Mouse (Mus musculus): Measurements from ENCODE around the gene Gm10053. TPM values are rescaled to one million over a fixed set of nuclear protein-coding genes. Genes with fewer than 3 reads are reported as not detected.
A peak's percentile ranks its signal among the peaks of the same experiment; 100 is the strongest.
"Not testable (repeated sequence)": the region's sequence is repeated elsewhere in the genome, so short reads cannot be mapped to it uniquely, and the experiment has no call there.

Gene Gm10053
- polyA plus RNA-seq (2015; fragmentation: Nextera tagmentation; extraction: Ambion mirVana): 292 and 322 TPM in 2 replicates

GRCm38 (mm10) chr19:24875129-24875870 is at the start of gene Gm10053:
Gene Gm10053 (plus strand): TSS chr19:24875686.
- not testable (repeated sequence) for H3K4me3 ChIP-seq (ENCODE audit: low read length); H3K9me3 ChIP-seq (ENCODE audit: control insufficient read depth, low read length); H3K36me3 ChIP-seq (ENCODE audit: control insufficient read depth, insufficient read depth, low read length); H3K4me1 ChIP-seq (ENCODE audit: control insufficient read depth, insufficient read depth, low read depth, low read length); H3K27ac ChIP-seq (ENCODE audit: low read depth, low read length); H3K27me3 ChIP-seq (replicated peaks; ENCODE audit: control insufficient read depth, insufficient read depth, low read length); ATAC-seq; H3K9ac ChIP-seq (ENCODE audit: low read depth, low read length); H3K4me2 ChIP-seq (ENCODE audit: low read length)
- WGBS: 88% methylated on average over 23 of the region's 26 CpGs

GRCm38 (mm10) chr19:24842080-24842479 is 33.4 kb upstream of the Gm10053 start:
- H3K9ac ChIP-seq (ENCODE audit: low read depth, low read length): no peak overlapping the region
- no peak for ATAC-seq
- H3K4me3 ChIP-seq (ENCODE audit: low read length): no peak overlapping the region
- H3K36me3 ChIP-seq (ENCODE audit: control insufficient read depth, insufficient read depth, low read length): no peaks in the 10 kb centered on the region
- 85% methylated on average over 3 of the region's 3 CpGs for WGBS
- H3K4me1 ChIP-seq (ENCODE audit: control insufficient read depth, insufficient read depth, low read depth, low read length): peaks cover 7% of the 10 kb centered on the region
- H3K27me3 ChIP-seq (replicated peaks; ENCODE audit: control insufficient read depth, insufficient read depth, low read length): no peaks in the 10 kb centered on the region
- no peaks in the 10 kb centered on the region for H3K9me3 ChIP-seq (ENCODE audit: control insufficient read depth, low read length)
- H3K27ac ChIP-seq (ENCODE audit: low read depth, low read length): no peak overlapping the region
- no peak overlapping the region for H3K4me2 ChIP-seq (ENCODE audit: low read length)

GRCm38 (mm10) chr19:24845007-24845546 is 30.4 kb upstream of the Gm10053 start:
- 30% methylated on average over 7 of the region's 7 CpGs for WGBS

GRCm38 (mm10) chr19:24848345-24848744 is 27.1 kb upstream of the Gm10053 start:
- no peaks in the 10 kb centered on the region for H3K27me3 ChIP-seq (replicated peaks; ENCODE audit: control insufficient read depth, insufficient read depth, low read length)
- H3K4me1 ChIP-seq (ENCODE audit: control insufficient read depth, insufficient read depth, low read depth, low read length): peaks cover 11% of the 10 kb centered on the region
- H3K9ac ChIP-seq (ENCODE audit: low read depth, low read length): no peak overlapping the region
- 64% methylated on average over 7 of the region's 7 CpGs for WGBS
- ATAC-seq: no peak
- H3K36me3 ChIP-seq (ENCODE audit: control insufficient read depth, insufficient read depth, low read length): no peaks in the 10 kb centered on the region
- no peak overlapping the region for H3K4me3 ChIP-seq (ENCODE audit: low read length)
- H3K9me3 ChIP-seq (ENCODE audit: control insufficient read depth, low read length): no peaks in the 10 kb centered on the region
- no peak overlapping the region for H3K27ac ChIP-seq (ENCODE audit: low read depth, low read length)
- no peak overlapping the region for H3K4me2 ChIP-seq (ENCODE audit: low read length)

More at GRCm38 (mm10) chr19:24845007-24845546, 30.4 kb upstream of the Gm10053 start:
- peak; percentile 91 for ATAC-seq
- Histone ChIP-seq H3K27ac (ENCODE audit: low read depth, low read length) (no peak overlapping the region), H3K4me2 (ENCODE audit: low read length) (no peak overlapping the region), H3K9me3 (ENCODE audit: control insufficient read depth, low read length) (no peaks in the 10 kb centered on the region), H3K4me3 (ENCODE audit: low read length) (no peak overlapping the region), H3K27me3 (replicated peaks; ENCODE audit: control insufficient read depth, insufficient read depth, low read length) (no peaks in the 10 kb centered on the region), H3K36me3 (ENCODE audit: control insufficient read depth, insufficient read depth, low read length) (no peaks in the 10 kb centered on the region), H3K9ac (ENCODE audit: low read depth, low read length) (no peak overlapping the region), H3K4me1 (ENCODE audit: control insufficient read depth, insufficient read depth, low read depth, low read length) (peaks cover 7% of the 10 kb centered on the region)

GRCm38 (mm10) chr19:24848844-24849243 is 26.6 kb upstream of the Gm10053 start:
- Histone ChIP-seq H3K4me1 (ENCODE audit: control insufficient read depth, insufficient read depth, low read depth, low read length) (peaks cover 11% of the 10 kb centered on the region), H3K9me3 (ENCODE audit: control insufficient read depth, low read length) (no peaks in the 10 kb centered on the region), H3K27ac (ENCODE audit: low read depth, low read length) (no peak overlapping the region), H3K27me3 (replicated peaks; ENCODE audit: control insufficient read depth, insufficient read depth, low read length) (no peaks in the 10 kb centered on the region), H3K36me3 (ENCODE audit: control insufficient read depth, insufficient read depth, low read length) (no peaks in the 10 kb centered on the region), H3K4me3 (ENCODE audit: low read length) (no peak overlapping the region), H3K9ac (ENCODE audit: low read depth, low read length) (no peak overlapping the region), H3K4me2 (ENCODE audit: low read length) (no peak overlapping the region)
- ATAC-seq: no peak
- 93% methylated on average over 2 of the region's 2 CpGs for WGBS

GRCm38 (mm10) chr19:24851456-24852315 is 23.8 kb upstream of the Gm10053 start:
- H3K4me2 ChIP-seq (ENCODE audit: low read length): peak overlapping the region; percentile 40
- H3K4me3 ChIP-seq (ENCODE audit: low read length): no peak overlapping the region
- WGBS: 53% methylated on average over 21 of the region's 21 CpGs
- no peak overlapping the region for H3K27ac ChIP-seq (ENCODE audit: low read depth, low read length)
- no peaks in the 10 kb centered on the region for H3K36me3 ChIP-seq (ENCODE audit: control insufficient read depth, insufficient read depth, low read length)
- H3K4me1 ChIP-seq (ENCODE audit: control insufficient read depth, insufficient read depth, low read depth, low read length): peaks cover 4% of the 10 kb centered on the region; the same call in 1 of the 2 replicates
- ATAC-seq: peak; percentile 34; the same call in 1 of the 2 replicates
- H3K9me3 ChIP-seq (ENCODE audit: control insufficient read depth, low read length): no peaks in the 10 kb centered on the region
- H3K27me3 ChIP-seq (replicated peaks; ENCODE audit: control insufficient read depth, insufficient read depth, low read length): no peaks in the 10 kb centered on the region
- peak overlapping the region; percentile 2; the same call in 1 of the 2 replicates for H3K9ac ChIP-seq (ENCODE audit: low read depth, low read length)

- H3K36me3 ChIP-seq (ENCODE audit: control insufficient read depth, insufficient read depth, low read length): no peaks in the 10 kb centered on the region
- H3K9ac ChIP-seq (ENCODE audit: low read depth, low read length): peak overlapping the region; percentile 60
- peak overlapping the region; percentile 59 for H3K4me2 ChIP-seq (ENCODE audit: low read length)
- H3K27me3 ChIP-seq (replicated peaks; ENCODE audit: control insufficient read depth, insufficient read depth, low read length): peaks cover 12% of the 10 kb centered on the region
- WGBS: 23% methylated on average over 10 of the region's 13 CpGs
- no peaks in the 10 kb centered on the region for H3K9me3 ChIP-seq (ENCODE audit: control insufficient read depth, low read length)
- H3K27ac ChIP-seq (ENCODE audit: low read depth, low read length): no peak overlapping the region
- no peaks in the 10 kb centered on the region; the same call in 1 of the 2 replicates for H3K4me1 ChIP-seq (ENCODE audit: control insufficient read depth, insufficient read depth, low read depth, low read length)
- ATAC-seq: peak; percentile 24; the same call in 1 of the 2 replicates
- peak overlapping the region; percentile 44 for H3K4me3 ChIP-seq (ENCODE audit: low read length)
These were observed 14.2 kb upstream of the Gm10053 start for GRCm38 (mm10) chr19:24861276-24861611.

GRCm38 (mm10) chr19:24861612-24862451 is 13.7 kb upstream of the Gm10053 start, which contains the start of gene Pgm5:
Gene Pgm5 (minus strand): TSS chr19:24861855.
- ATAC-seq: peak; percentile 84
- H3K9ac ChIP-seq (ENCODE audit: low read depth, low read length): peak within 1 kb of the TSS; percentile 60
- H3K4me1 ChIP-seq (ENCODE audit: control insufficient read depth, insufficient read depth, low read depth, low read length): no peaks in the 10 kb centered on the region; the same call in 1 of the 2 replicates
- under 1% methylated on average over 34 of the region's 39 CpGs for WGBS
- H3K4me3 ChIP-seq (ENCODE audit: low read length): peak within 1 kb of the TSS; percentile 44
- H3K27ac ChIP-seq (ENCODE audit: low read depth, low read length): no peak within 1 kb of the TSS
- no peaks in the 10 kb centered on the region for H3K36me3 ChIP-seq (ENCODE audit: control insufficient read depth, insufficient read depth, low read length)
- H3K27me3 ChIP-seq (replicated peaks; ENCODE audit: control insufficient read depth, insufficient read depth, low read length): peaks cover 12% of the 10 kb centered on the region
- peak within 1 kb of the TSS; percentile 59 for H3K4me2 ChIP-seq (ENCODE audit: low read length)
- no peaks in the 10 kb centered on the region for H3K9me3 ChIP-seq (ENCODE audit: control insufficient read depth, low read length)
